Mouse (Mus musculus) neural tube, embryonic 12.5 days (tissue): ENCODE measurements around the gene Rnh1. TPM values are rescaled to one million over a fixed set of nuclear protein-coding genes. Genes with fewer than 3 reads are reported as not detected.
A peak's percentile ranks its signal among the peaks of the same experiment; 100 is the strongest.

Experiments
- ATAC-seq: fragments of 200-750 bp; cut with Nextera tagmentation; 2 replicates; pipeline ENCODE4 v1.8.0; 2017; ENCODE audit warnings: low read depth, mild to moderate bottlenecking, moderate TSS enrichment, moderate library complexity; ENCODE audit not compliant: low FRiP score
- H3K27ac ChIP-seq: fragments of 300-500 bp; sonication (generic); 2 replicates; pipeline ENCODE4 v1.5.1; 2016
- H3K27me3 ChIP-seq: fragments of 300-500 bp; sonication (generic); replicated peaks from 2 replicates; pipeline ENCODE4 v1.6.1; 2016; ENCODE audit warnings: mild to moderate bottlenecking
- H3K36me3 ChIP-seq: fragments of 300-500 bp; sonication (generic); 2 replicates; pipeline ENCODE4 v1.6.1; 2016; ENCODE audit warnings: mild to moderate bottlenecking
- H3K4me1 ChIP-seq: fragments of 300-500 bp; sonication (generic); 2 replicates; pipeline ENCODE4 v1.6.1; 2016
- H3K4me2 ChIP-seq: fragments of 300-500 bp; sonication (generic); replicated peaks from 2 replicates; pipeline ENCODE4 v1.6.1; 2016; ENCODE audit warnings: mild to moderate bottlenecking
- H3K4me3 ChIP-seq: fragments of 300-500 bp; sonication (generic); 2 replicates; pipeline ENCODE4 v1.5.1; 2016
- H3K9ac ChIP-seq: fragments of 300-500 bp; sonication (generic); 2 replicates; pipeline ENCODE4 v1.6.1; 2016; ENCODE audit warnings: mild to moderate bottlenecking
- H3K9me3 ChIP-seq: fragments of 300-500 bp; sonication (generic); 2 replicates; pipeline ENCODE4 v1.6.1; 2016; ENCODE audit warnings: mild to moderate bottlenecking
- WGBS: fragments of 180-500 bp; shearing (Covaris S2); methylation state at CpG from one replicate; pipeline ENCODE4 v1.1.7; 2016; 5-methylcytosine and 5-hydroxymethylcytosine counted together
- polyA plus RNA-seq: library from polyadenylated mRNA; unstranded; fragments of >200 nt; fragmentation: Nextera tagmentation; extraction: Ambion mirVana; gene quantifications from 2 replicates; pipeline ENCODE4 v1.2.1, GENCODE M21; 2016

The Rnh1 gene
- polyA plus RNA-seq, 1 experiment from 2014 or later, result 56.9 TPM

DNA sequence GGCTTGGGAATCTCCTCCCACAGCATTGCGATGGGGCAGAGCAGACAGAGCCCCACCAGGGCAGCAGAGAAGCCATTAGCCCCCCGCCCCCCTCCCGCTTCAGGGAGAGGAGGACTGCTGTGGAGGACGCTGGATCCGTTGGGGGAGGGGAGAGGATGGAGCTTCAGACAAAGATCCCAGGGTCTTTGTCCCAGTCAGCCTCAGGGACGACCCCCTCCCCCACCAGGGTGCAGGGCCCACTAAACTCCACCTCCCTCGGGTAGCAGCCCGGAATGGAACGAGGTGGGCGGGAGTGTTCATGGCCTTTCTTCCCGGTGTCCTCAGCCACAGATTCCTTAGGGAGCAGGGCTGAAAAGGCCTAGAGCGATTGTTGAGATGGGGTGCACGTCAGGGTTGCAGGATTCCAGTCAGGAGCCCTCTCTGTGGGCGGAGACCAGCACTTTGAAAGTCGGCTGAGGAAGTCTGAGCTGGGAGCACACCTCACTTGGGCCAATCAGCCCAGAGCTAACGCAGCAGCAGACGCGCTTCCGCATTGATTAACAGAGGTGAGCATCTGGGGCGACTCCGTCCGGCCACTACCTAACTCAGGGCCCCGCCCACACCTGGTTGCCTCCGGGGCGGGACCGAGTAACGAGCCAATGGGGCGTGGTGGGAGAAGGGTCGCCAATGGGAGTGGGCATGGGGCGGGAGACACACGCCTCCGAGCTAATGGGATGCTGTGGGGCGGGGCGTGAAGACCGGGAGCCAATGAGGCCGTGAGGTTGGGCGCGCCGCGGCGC is 42.6 kb upstream of the Rnh1 start, which contains the start of gene Rassf7:
TSS of gene Rassf7 (plus strand) at position 760 of the 779 bp plus-strand sequence.
- H3K4me2 ChIP-seq, result peak within 1 kb of the TSS; percentile 95
- ATAC-seq, result peak; percentile 96
- peak within 1 kb of the TSS; percentile 89 for H3K27ac ChIP-seq
- peak within 1 kb of the TSS; percentile 76 for H3K4me3 ChIP-seq
- H3K4me1 ChIP-seq, result peaks cover 32% of the 10 kb centered on the region
- WGBS, result under 1% methylated on average over 41 of the region's 41 CpGs
- no peaks in the 10 kb centered on the region for H3K27me3 ChIP-seq
- no peaks in the 10 kb centered on the region for H3K9me3 ChIP-seq
- peak within 1 kb of the TSS; percentile 71 for H3K9ac ChIP-seq
- H3K36me3 ChIP-seq, result peaks cover 17% of the 10 kb centered on the region

- H3K9ac ChIP-seq, result no peak overlapping the region
- peaks cover 32% of the 10 kb centered on the region for H3K4me1 ChIP-seq
- H3K4me3 ChIP-seq, result no peak overlapping the region
- no peaks in the 10 kb centered on the region for H3K9me3 ChIP-seq
- ATAC-seq, result no peak
- H3K36me3 ChIP-seq, result peaks cover 17% of the 10 kb centered on the region
- 72% methylated on average over 3 of the region's 3 CpGs for WGBS
- H3K27me3 ChIP-seq, result no peaks in the 10 kb centered on the region
- peak overlapping the region; percentile 95 for H3K4me2 ChIP-seq
- no peak overlapping the region; the same call in 1 of the 2 replicates for H3K27ac ChIP-seq
These were observed 41.7 kb upstream of the Rnh1 start for GRCm38 (mm10) chr7:141214310-141214709.

DNA sequence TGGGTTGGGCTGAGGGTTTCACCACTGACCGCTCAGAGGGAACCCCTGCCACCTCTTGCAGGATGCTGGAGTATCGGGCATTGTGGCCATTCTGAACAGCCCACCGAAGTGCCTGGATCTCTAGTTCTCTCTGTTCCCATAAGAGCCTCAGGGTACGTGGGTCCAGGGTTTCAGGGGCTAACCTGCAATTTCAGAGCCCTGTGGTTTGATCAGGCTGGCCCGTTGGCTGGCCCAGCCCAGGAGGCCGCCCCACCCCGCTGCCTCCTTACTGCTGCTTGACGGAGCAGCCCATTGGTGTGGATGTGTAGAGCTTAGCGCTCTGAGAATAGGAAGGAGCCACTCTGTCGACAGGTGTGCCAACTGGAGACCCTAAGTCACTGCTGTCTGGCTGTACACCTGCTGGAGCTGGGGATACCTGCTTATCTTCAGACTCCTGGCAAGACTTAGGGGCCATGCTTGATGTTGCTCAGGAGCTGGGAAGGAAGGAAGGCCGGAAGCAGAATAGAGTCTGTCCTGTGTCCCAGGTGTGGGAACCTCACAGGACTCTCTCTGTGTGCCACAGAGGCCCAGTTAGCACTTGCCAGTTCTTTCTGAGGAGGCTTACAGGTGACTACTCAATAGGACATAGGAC is 41.1 kb upstream of the Rnh1 start, which contains the start of gene Lmntd2:
TSS of gene Lmntd2 (minus strand) at position 476 of the 631 bp plus-strand sequence.
- peak within 1 kb of the TSS; percentile 89 for H3K27ac ChIP-seq
- peak within 1 kb of the TSS; percentile 95 for H3K4me2 ChIP-seq
- peaks cover 17% of the 10 kb centered on the region for H3K36me3 ChIP-seq
- H3K9ac ChIP-seq, result peak within 1 kb of the TSS; percentile 71
- no peaks in the 10 kb centered on the region for H3K9me3 ChIP-seq
- H3K27me3 ChIP-seq, result no peaks in the 10 kb centered on the region
- peak within 1 kb of the TSS; percentile 76 for H3K4me3 ChIP-seq
- H3K4me1 ChIP-seq, result peaks cover 32% of the 10 kb centered on the region
- WGBS, result 95% methylated on average over 11 of the region's 11 CpGs
- ATAC-seq, result no peak

- Histone ChIP-seq H3K4me3 (no peak overlapping the region), H3K27me3 (no peaks in the 10 kb centered on the region), H3K4me2 (no peak overlapping the region), H3K9me3 (no peaks in the 10 kb centered on the region), H3K27ac (no peak overlapping the region), H3K4me1 (peaks cover 32% of the 10 kb centered on the region), H3K36me3 (peaks cover 11% of the 10 kb centered on the region), H3K9ac (no peak overlapping the region)
- ATAC-seq, result no peak
- 85% methylated on average over 3 of the region's 3 CpGs for WGBS
These were observed 40.5 kb upstream of the Rnh1 start for GRCm38 (mm10) chr7:141213133-141213532.

- no peak overlapping the region for H3K4me3 ChIP-seq
- peaks cover 14% of the 10 kb centered on the region for H3K4me1 ChIP-seq
- no peaks in the 10 kb centered on the region for H3K36me3 ChIP-seq
- 90% methylated on average over 14 of the region's 14 CpGs for WGBS
- H3K27ac ChIP-seq, result no peak overlapping the region
- H3K9me3 ChIP-seq, result no peaks in the 10 kb centered on the region
- H3K4me2 ChIP-seq, result no peak overlapping the region
- no peak for ATAC-seq
- no peaks in the 10 kb centered on the region for H3K27me3 ChIP-seq
- no peak overlapping the region for H3K9ac ChIP-seq
These were observed 38.0 kb upstream of the Rnh1 start for GRCm38 (mm10) chr7:141210606-141211131.

GRCm38 (mm10) chr7:141210137-141210536 is 37.5 kb upstream of the Rnh1 start:
- Histone ChIP-seq H3K4me2 (no peak overlapping the region), H3K9me3 (no peaks in the 10 kb centered on the region), H3K27me3 (no peaks in the 10 kb centered on the region), H3K27ac (no peak overlapping the region), H3K4me3 (no peak overlapping the region), H3K4me1 (peaks cover 13% of the 10 kb centered on the region), H3K9ac (no peak overlapping the region), H3K36me3 (no peaks in the 10 kb centered on the region)
- no peak for ATAC-seq
- 88% methylated on average over 12 of the region's 12 CpGs for WGBS

DNA sequence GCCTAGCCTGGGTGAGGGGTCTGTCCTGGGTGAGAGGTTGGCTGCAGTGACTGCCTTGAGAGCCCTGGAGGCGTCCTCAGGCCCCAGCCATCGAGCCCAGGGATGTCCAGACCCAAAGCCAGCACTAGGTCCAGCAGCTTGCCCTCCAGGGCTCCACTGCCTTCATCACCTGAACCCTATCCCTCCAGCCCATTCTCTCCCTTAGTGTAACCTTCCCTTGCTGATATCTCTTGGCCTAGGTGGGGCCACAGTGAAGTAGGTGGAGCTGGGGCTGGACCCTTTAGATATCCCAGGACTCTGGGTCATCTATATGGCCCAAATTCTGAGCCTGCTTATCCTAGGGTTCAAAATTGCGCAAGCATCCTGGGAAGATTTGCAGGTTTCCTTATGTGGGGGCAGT is 36.9 kb upstream of the Rnh1 start:
- Histone ChIP-seq H3K9ac (no peak overlapping the region), H3K4me3 (no peak overlapping the region), H3K27ac (no peak overlapping the region), H3K36me3 (no peaks in the 10 kb centered on the region), H3K27me3 (no peaks in the 10 kb centered on the region), H3K4me1 (peaks cover 7% of the 10 kb centered on the region; the same call in 1 of the 2 replicates), H3K9me3 (no peaks in the 10 kb centered on the region), H3K4me2 (no peak overlapping the region)
- ATAC-seq, result no peak
- WGBS, result 85% methylated on average over 3 of the region's 3 CpGs

GRCm38 (mm10) chr7:141206182-141206937 is 33.7 kb upstream of the Rnh1 start:
- no peak for ATAC-seq
- Histone ChIP-seq H3K4me2 (no peak overlapping the region), H3K27me3 (no peaks in the 10 kb centered on the region), H3K4me1 (no peaks in the 10 kb centered on the region), H3K9me3 (no peaks in the 10 kb centered on the region), H3K27ac (no peak overlapping the region), H3K36me3 (no peaks in the 10 kb centered on the region), H3K4me3 (no peak overlapping the region), H3K9ac (no peak overlapping the region)
- WGBS, result 93% methylated on average over 18 of the region's 18 CpGs

- Histone ChIP-seq H3K4me2 (no peak overlapping the region), H3K4me1 (no peaks in the 10 kb centered on the region), H3K4me3 (no peak overlapping the region), H3K36me3 (no peaks in the 10 kb centered on the region), H3K9me3 (no peaks in the 10 kb centered on the region), H3K9ac (no peak overlapping the region), H3K27me3 (no peaks in the 10 kb centered on the region), H3K27ac (no peak overlapping the region)
- ATAC-seq, result no peak
- 90% methylated on average over 5 of the region's 5 CpGs for WGBS
These were observed 32.8 kb upstream of the Rnh1 start for GRCm38 (mm10) chr7:141205504-141205903.

GRCm38 (mm10) chr7:141204546-141204945 is 31.9 kb upstream of the Rnh1 start:
- H3K27ac ChIP-seq, result no peak overlapping the region
- H3K27me3 ChIP-seq, result no peaks in the 10 kb centered on the region
- H3K9me3 ChIP-seq, result no peaks in the 10 kb centered on the region
- H3K4me1 ChIP-seq, result no peaks in the 10 kb centered on the region
- 77% methylated on average over 3 of the region's 3 CpGs for WGBS
- ATAC-seq, result no peak
- H3K9ac ChIP-seq, result no peak overlapping the region
- H3K4me3 ChIP-seq, result no peak overlapping the region
- no peaks in the 10 kb centered on the region for H3K36me3 ChIP-seq
- no peak overlapping the region for H3K4me2 ChIP-seq

GRCm38 (mm10) chr7:141198121-141198520 is 25.5 kb upstream of the Rnh1 start:
- ATAC-seq, result no peak
- Histone ChIP-seq H3K27me3 (no peaks in the 10 kb centered on the region), H3K4me2 (no peak overlapping the region), H3K9me3 (no peaks in the 10 kb centered on the region), H3K9ac (no peak overlapping the region), H3K4me1 (peaks cover 7% of the 10 kb centered on the region), H3K27ac (no peak overlapping the region), H3K4me3 (no peak overlapping the region), H3K36me3 (no peaks in the 10 kb centered on the region)
- 93% methylated on average over 4 of the region's 4 CpGs for WGBS
